Mouse (Mus musculus): ENCODE results near the gene Zmynd19.
A peak's percentile ranks its signal among the peaks of the same experiment; 100 is the strongest.

Zmynd19 gene

GRCm38 (mm10) chr2:24949421-24950188 is at the start of gene Zmynd19:
TSS of gene Zmynd19 (plus strand) at chr2:24949792.
- DNase-seq (ENCODE audit: low read depth, low spot score): peak; percentile 95

DNA sequence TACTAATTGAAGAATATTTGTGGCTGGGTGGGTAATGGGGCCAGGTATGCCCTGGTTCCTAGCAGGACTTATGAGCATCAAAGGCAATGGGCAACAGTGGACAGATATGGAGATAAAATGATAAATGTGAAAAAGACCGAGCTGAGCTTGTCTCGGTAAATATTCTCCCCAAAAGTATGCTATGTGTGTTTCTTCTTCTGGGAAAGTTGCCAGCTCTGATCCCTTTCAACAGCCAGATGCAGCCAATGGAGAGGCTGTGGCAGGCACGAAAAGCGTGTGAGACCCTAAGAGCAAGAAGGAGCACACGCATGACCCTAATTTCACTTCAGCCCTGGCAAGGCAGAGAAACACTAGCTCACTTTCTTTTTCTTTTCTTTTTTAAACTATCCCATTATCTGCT is 48.5 kb upstream of the Zmynd19 start:
- DNase-seq (ENCODE audit: low read depth, low spot score): no peak

DNA sequence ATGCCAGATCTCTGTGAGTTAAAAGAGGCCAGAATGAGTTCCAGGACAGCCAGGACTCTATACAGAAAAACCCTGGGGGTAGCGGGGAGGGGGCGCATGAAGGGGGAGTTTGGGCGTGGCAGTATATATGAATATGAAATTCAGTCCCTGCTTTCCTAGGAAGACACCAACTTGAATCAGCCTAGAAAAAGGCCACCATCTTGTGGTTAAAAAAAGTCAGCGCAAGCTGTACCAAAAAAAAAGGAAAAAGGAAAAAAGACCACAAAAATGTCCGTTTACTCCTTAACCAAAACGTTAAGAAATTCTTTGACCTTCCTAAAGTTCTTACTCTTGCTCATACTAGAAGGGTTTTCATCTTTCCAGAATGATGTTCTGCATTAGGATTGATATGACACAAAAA is 46.6 kb upstream of the Zmynd19 start:
- no peak for DNase-seq (ENCODE audit: low read depth, low spot score)

- DNase-seq (ENCODE audit: low read depth, low spot score): no peak
Measured at GRCm38 (mm10) chr2:24904823-24905652, 44.6 kb upstream of the Zmynd19 start.

DNA sequence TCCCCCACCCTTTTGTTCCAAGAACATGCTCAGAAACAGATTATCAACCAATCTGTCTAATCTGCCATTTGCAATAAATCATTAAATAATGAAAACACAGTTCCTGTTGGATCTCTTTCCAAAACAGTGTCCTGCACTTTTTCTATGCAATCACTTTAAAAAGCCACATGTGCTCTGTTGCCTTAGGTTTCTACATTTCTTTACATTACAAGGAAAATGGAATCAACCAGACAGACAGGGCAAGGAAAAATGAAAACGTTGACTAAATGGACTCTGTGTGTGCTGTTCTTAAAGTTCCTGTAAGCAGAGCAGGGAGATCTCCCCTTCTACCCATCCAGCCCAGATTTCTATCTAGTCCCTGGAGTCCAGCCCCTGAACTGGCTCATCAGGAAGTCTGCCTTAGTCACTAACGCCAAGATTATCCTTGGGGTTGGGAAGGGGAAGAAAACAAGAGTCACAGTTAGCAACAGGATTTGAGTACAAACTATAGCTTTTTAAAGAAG is 43.9 kb upstream of the Zmynd19 start:
- DNase-seq (ENCODE audit: low read depth, low spot score): no peak

DNA sequence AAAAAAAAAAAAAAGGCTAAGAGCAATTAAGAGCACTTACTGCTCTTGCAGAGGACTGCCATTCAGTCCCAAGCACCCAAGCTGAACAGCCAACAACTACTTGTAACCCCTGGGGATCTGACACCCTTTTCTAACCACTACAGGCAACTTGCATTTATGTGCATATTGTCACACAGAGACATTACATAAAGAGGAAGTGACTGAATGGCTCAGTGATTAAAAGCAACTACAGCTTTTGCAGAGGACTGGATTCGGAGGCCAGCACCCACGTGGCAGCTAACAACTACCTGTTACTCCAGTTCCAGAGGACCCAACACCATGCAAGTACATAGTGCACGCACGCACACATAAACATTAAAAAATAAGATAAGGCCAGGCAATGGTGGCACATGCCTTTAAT is 39.1 kb upstream of the Zmynd19 start:
- DNase-seq (ENCODE audit: low read depth, low spot score): no peak

DNA sequence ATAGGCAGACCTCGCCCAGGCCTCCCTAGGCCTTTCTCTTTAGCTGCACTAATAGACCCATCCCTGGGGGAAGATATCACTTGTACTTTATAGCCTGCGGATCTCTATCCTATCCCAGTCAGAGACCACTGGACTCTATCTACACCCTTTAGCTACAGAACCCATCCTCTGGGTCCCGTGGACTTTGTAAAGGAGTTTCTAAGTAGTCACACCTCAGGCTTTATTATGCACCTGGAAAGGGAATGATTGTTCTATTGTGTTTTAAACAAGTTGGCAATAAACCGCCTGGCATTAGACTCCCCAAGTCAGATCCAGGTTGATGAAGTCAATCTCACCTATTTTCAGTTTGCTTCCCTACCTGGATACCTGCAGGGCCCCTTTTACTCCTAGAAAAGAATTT is 37.4 kb upstream of the Zmynd19 start:
- DNase-seq (ENCODE audit: low read depth, low spot score): no peak

DNA sequence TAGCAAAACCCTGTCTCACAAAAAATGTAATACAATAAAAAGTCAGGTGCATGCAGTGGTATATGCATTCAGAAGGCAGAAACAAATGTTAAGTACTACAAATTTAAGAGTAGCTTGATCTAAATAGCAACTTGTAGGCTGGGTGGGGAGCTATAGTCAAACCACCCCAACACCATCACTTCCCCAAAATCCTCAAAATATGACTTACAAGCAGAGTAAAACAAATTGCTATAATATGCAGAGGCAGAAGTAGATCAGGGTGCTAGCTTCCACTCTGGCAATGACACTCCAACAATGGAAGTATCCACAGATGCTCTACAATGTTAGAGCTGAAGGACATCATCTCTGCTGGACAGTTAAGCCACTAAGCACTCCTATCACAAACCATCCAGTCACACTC is 37.0 kb upstream of the Zmynd19 start:
- no peak for DNase-seq (ENCODE audit: low read depth, low spot score)

GRCm38 (mm10) chr2:24914762-24915161 is 34.8 kb upstream of the Zmynd19 start:
- no peak for DNase-seq (ENCODE audit: low read depth, low spot score)

DNA sequence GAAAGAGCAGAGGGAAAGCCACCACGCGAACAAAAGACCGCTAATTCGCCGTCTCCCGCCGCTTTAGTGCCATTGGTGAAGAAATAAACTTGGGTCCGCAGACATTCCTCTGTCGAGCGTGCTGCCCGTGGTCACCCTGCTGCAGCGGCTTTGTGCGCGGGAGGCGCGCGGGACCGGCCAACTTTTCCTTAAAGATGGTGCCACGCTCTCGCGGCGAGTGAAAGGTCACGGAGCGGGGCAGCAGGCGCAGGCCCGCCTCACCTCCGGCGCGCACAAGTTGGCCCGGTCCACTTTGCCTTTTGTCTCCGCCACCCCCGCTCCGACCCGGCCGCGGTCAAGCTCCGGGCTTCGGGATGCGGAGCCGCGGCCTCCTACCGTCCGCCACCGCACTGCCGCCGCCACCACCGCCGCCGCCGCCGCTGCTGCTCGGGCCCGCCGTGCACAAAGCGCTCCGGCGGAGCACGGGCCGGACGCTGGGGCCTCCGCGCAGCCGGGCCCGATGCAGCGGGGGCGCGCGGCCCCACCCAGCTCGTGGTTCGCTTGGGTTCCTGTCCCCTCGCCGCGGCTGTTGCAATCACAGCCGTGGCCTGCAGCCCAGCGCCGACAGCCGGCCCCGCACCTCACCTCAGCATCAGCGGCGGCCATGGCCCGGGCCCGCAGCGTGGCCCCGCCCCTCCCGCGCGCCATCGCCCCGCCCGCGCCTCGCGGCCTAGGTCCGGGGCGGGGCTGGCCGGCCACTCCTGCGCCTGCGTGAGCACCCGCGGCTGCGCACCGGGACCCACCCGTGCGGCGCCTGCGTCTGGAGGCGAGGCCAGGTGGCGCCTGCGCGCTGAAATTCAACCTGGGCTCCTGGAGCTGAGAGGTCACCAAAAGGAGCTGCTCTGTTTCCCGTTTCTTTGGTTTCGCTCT is 30.4 kb upstream of the Zmynd19 start, which contains the start of gene Ehmt1:
Ehmt1 (minus strand) TSS at position 685 of the 909 bp plus-strand sequence.
- DNase-seq (ENCODE audit: low read depth, low spot score): peak; percentile 85

DNA sequence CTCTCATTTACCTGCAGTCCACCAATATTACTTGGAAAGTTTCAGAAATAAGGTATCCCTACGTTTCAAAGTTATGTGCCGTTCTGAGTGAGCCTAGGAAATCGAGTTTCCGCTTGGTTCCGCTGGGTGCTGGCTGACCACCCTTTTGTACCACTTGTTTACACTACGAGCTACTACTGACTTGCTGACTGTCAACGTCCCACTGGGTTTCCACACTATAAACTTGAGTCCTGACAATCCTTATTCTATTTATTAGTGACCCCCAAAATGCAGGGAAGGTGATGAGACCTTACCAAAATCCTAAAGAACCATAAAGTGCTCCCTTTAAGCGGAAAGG is 29.8 kb upstream of the Zmynd19 start:
- DNase-seq (ENCODE audit: low read depth, low spot score): no peak

DNA sequence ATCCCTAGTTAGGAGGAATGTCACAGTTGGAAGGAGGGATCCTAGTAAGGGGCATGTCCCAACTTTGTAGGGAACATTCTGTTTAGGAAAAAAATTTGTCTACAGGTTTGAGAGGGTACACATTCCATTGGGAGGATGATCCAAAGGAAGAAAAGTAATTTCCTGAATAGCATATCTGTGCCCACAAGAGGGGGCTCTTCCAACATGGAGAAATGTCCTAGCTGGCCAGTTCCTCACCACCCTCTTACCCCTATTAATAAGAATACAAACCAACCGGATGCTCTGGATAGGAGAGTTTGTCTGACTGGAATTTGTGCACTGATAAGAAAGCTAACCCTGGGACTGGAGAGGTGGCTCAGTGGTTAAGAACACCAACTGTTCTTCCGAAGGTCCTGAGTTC is 26.0 kb upstream of the Zmynd19 start:
- no peak for DNase-seq (ENCODE audit: low read depth, low spot score)

DNA sequence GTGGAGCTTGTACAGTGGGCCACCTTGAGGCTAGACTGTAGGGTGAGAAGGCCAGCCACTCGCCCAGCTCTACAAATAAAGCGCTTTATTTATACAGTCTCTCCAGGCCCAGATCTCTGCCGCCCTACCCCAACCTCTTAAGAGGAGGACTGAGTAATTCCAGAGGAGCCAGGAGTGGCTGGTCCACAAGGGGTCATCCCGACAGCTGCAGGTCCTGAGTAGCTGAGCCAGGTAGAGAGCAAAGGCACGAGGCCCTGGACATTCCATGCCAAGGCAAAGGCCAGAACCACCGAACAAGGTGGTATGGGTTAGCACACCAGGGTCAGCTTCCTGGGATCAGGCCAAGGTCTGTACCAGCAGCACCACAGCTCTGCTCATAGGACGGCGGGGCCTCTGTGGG is 24.3 kb upstream of the Zmynd19 start:
- DNase-seq (ENCODE audit: low read depth, low spot score): no peak

- no peak for DNase-seq (ENCODE audit: low read depth, low spot score)
Measured at GRCm38 (mm10) chr2:24926345-24926964, 23.1 kb upstream of the Zmynd19 start.

- DNase-seq (ENCODE audit: low read depth, low spot score): no peak
Measured at GRCm38 (mm10) chr2:24926965-24927358, 22.6 kb upstream of the Zmynd19 start.

- no peak for DNase-seq (ENCODE audit: low read depth, low spot score)
Measured at GRCm38 (mm10) chr2:24927810-24928479, 21.6 kb upstream of the Zmynd19 start.

DNA sequence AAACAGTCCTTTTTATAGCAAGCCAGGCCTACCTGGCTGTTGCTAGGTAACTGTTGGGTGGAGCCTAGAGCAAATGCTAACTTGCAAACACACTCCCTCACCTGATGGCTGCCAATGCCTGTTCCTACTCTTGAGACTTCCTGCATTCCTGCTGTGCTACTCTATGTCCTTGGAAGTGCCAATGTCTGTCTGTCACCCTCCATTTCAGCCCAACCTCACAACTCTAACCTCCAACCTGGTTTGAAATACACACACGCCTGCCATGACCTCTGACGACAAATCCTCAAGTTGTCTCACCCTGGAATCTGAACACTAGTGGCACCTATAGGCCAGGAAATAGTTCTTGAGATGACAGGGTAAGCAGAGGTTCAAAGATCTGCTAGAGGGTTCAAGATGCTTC is 20.5 kb upstream of the Zmynd19 start:
- DNase-seq (ENCODE audit: low read depth, low spot score): no peak

- DNase-seq (ENCODE audit: low read depth, low spot score): no peak
Measured at GRCm38 (mm10) chr2:24929593-24929992, 20.0 kb upstream of the Zmynd19 start.

DNA sequence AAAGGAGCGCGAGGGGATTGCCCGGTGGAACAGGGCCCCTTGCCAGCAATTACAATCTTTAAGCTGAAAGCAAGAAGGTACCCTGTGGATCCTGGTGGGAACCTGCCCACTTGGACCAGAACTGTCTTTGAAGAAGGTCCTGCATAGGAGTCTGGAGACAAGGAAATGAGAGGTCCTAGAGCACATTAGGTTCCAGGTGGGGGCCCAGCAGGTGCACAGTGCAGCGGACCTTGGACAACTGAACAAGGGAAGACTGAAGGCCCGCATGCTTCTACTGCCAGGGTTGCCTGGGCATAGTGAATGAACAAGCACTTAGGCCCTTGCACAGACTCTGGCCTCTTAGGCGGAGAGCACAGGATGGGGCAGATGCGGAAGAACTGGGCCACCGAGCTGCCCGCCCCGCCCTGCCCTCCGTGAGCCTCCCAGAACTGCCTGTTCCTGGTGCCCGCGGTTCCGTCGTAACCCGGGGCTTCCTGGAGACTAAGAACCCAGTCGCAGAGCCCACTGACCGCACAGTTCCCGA is 15.1 kb upstream of the Zmynd19 start:
- DNase-seq (ENCODE audit: low read depth, low spot score): no peak

- peak; percentile 85 for DNase-seq (ENCODE audit: low read depth, low spot score)
Measured at GRCm38 (mm10) chr2:24935057-24935796, 14.4 kb upstream of the Zmynd19 start, which contains the start of gene Arrdc1. TSS of gene Arrdc1 (minus strand) at chr2:24935252.

Data from c-Kit-negative CD71-positive TER-119-positive erythroid progenitor cells, embryonic 14.5 days (primary cell).